Mouse (Mus musculus): Measurements from ENCODE around the gene Hecw2. TPM values are rescaled to one million over a fixed set of nuclear protein-coding genes. Genes with fewer than 3 reads are reported as not detected.

The Hecw2 gene
- polyA plus RNA-seq (2014; fragmentation: Nextera tagmentation; extraction: Ambion mirVana), result 2.5 and 3.0 TPM in 2 replicates

DNA sequence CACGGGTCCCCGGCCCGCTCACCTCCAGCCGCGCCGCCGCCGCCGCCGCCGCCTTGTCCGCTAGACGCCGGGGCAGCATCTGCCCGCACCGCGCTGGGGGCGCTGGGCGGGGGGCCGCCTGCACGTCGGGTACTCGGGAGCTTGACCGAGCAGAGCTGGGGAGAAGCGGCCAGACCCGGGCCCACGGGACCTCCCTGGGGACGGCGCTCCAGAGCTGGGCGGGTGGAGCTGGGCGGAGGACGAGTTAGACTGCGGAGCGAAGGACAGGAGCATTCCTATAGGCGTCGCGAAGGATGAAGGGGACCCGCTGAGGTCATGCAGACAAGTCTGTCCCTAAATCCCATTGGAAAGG, at the start of gene Hecw2:
TSS of gene Hecw2 (minus strand) at position 215 of the 352 bp plus-strand sequence.
- H3K9ac ChIP-seq (ENCODE audit: low read length), result peak within 1 kb of the TSS; percentile 82
- DNase-seq (ENCODE audit: low spot score, missing footprints) (peak; percentile 94), ATAC-seq (ENCODE audit: low FRiP score) (peak; percentile 84)
- H3K27me3 ChIP-seq (ENCODE audit: control insufficient read depth, insufficient read depth, low read length), result peaks cover 5% of the 10 kb centered on the region; the same call in 1 of the 2 replicates
- under 1% methylated on average over 38 of the region's 38 CpGs for WGBS
- H3K4me1 ChIP-seq (ENCODE audit: control insufficient read depth, insufficient read depth, low read length), result 0 out of 2 replicates have a peak, but pooled peaks cover 2% of the 10 kb centered on the region
- H3K9me3 ChIP-seq (ENCODE audit: control insufficient read depth, low read length), result no peaks in the 10 kb centered on the region
- H3K36me3 ChIP-seq (ENCODE audit: control insufficient read depth, insufficient read depth, low read length), result no peaks in the 10 kb centered on the region
- H3K4me2 ChIP-seq, result peak within 1 kb of the TSS; percentile 81
- H3K4me3 ChIP-seq (ENCODE audit: low read depth, low read length), result peak within 1 kb of the TSS; percentile 78
- H3K27ac ChIP-seq (ENCODE audit: low read depth, low read length), result peak within 1 kb of the TSS; percentile 56

- DNase-seq (ENCODE audit: low spot score, missing footprints), result no peak
- no peak overlapping the region for H3K4me3 ChIP-seq (ENCODE audit: low read depth, low read length)
- H3K9ac ChIP-seq (ENCODE audit: low read length), result no peak overlapping the region
- no peaks in the 10 kb centered on the region for H3K36me3 ChIP-seq (ENCODE audit: control insufficient read depth, insufficient read depth, low read length)
- WGBS, result 94% methylated on average over 4 of the region's 4 CpGs
- ATAC-seq (ENCODE audit: low FRiP score), result no peak
- H3K4me2 ChIP-seq, result no peak overlapping the region
- H3K27me3 ChIP-seq (ENCODE audit: control insufficient read depth, insufficient read depth, low read length), result no peaks in the 10 kb centered on the region
- H3K27ac ChIP-seq (ENCODE audit: low read depth, low read length), result no peak overlapping the region
- H3K4me1 ChIP-seq (ENCODE audit: control insufficient read depth, insufficient read depth, low read length), result no peaks in the 10 kb centered on the region
- no peaks in the 10 kb centered on the region for H3K9me3 ChIP-seq (ENCODE audit: control insufficient read depth, low read length)
Observed at GRCm38 (mm10) chr1:54242722-54243121, 47.8 kb upstream of the Hecw2 start.

DNA sequence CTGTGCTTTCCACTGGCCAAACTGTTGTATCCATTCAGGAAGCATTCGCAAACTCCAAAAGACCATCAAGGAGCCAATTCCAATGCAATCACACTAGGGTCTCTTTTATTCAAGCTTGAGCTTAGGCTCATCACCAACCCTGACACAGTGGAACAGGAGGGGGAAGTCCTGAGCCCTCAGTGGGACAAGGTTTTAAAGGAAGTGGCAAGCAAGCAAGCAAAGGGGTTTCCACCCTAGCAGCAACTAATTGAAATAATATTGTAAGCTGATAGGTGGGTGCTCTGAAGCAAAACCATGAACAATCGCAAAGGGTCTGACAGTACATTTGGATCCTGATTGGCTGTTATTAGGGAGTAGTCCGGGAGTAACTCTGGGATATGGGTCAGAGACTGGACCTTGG, 25.3 kb upstream of the Hecw2 start:
- H3K9me3 ChIP-seq (ENCODE audit: control insufficient read depth, low read length), result no peaks in the 10 kb centered on the region
- no peak overlapping the region for H3K9ac ChIP-seq (ENCODE audit: low read length)
- no peak for DNase-seq (ENCODE audit: low spot score, missing footprints)
- H3K27me3 ChIP-seq (ENCODE audit: control insufficient read depth, insufficient read depth, low read length), result no peaks in the 10 kb centered on the region
- WGBS, result 98% methylated on average over 3 of the region's 3 CpGs
- no peak for ATAC-seq (ENCODE audit: low FRiP score)
- no peak overlapping the region for H3K27ac ChIP-seq (ENCODE audit: low read depth, low read length)
- no peak overlapping the region for H3K4me2 ChIP-seq
- H3K4me3 ChIP-seq (ENCODE audit: low read depth, low read length), result no peak overlapping the region
- H3K36me3 ChIP-seq (ENCODE audit: control insufficient read depth, insufficient read depth, low read length), result no peaks in the 10 kb centered on the region
- no peaks in the 10 kb centered on the region for H3K4me1 ChIP-seq (ENCODE audit: control insufficient read depth, insufficient read depth, low read length)

- ATAC-seq (ENCODE audit: low FRiP score) (peak; percentile 90), DNase-seq (ENCODE audit: low spot score, missing footprints) (peak; percentile 96)
- Histone ChIP-seq H3K27ac (ENCODE audit: low read depth, low read length) (peak overlapping the region; percentile 56), H3K36me3 (ENCODE audit: control insufficient read depth, insufficient read depth, low read length) (no peaks in the 10 kb centered on the region), H3K4me1 (ENCODE audit: control insufficient read depth, insufficient read depth, low read length) (0 out of 2 replicates have a peak, but pooled peaks cover 2% of the 10 kb centered on the region), H3K9ac (ENCODE audit: low read length) (peak overlapping the region; percentile 82), H3K4me3 (ENCODE audit: low read depth, low read length) (peak overlapping the region; percentile 78), H3K9me3 (ENCODE audit: control insufficient read depth, low read length) (no peaks in the 10 kb centered on the region), H3K4me2 (peak overlapping the region; percentile 81), H3K27me3 (ENCODE audit: control insufficient read depth, insufficient read depth, low read length) (peaks cover 5% of the 10 kb centered on the region; the same call in 1 of the 2 replicates)
- under 1% methylated on average over 88 of the region's 104 CpGs for WGBS
Observed at GRCm38 (mm10) chr1:54194183-54194953, 600 bp downstream of the Hecw2 start.

- no peak overlapping the region for H3K9ac ChIP-seq (ENCODE audit: low read length)
- H3K4me3 ChIP-seq (ENCODE audit: low read depth, low read length), result no peak overlapping the region
- no peak overlapping the region; the same call in 1 of the 2 replicates for H3K4me2 ChIP-seq
- ATAC-seq (ENCODE audit: low FRiP score) (peak; percentile 49), DNase-seq (ENCODE audit: low spot score, missing footprints) (peak; percentile 88)
- 30% methylated on average over 7 of the region's 7 CpGs for WGBS
- no peak overlapping the region for H3K27ac ChIP-seq (ENCODE audit: low read depth, low read length)
- H3K9me3 ChIP-seq (ENCODE audit: control insufficient read depth, low read length), result no peaks in the 10 kb centered on the region
- H3K36me3 ChIP-seq (ENCODE audit: control insufficient read depth, insufficient read depth, low read length), result no peaks in the 10 kb centered on the region
- 0 out of 2 replicates have a peak, but pooled peaks cover 2% of the 10 kb centered on the region for H3K4me1 ChIP-seq (ENCODE audit: control insufficient read depth, insufficient read depth, low read length)
- H3K27me3 ChIP-seq (ENCODE audit: control insufficient read depth, insufficient read depth, low read length), result peaks cover 5% of the 10 kb centered on the region; the same call in 1 of the 2 replicates
Observed at GRCm38 (mm10) chr1:54193191-54193770, 1.7 kb downstream of the Hecw2 start.

GRCm38 (mm10) chr1:54187579-54187978, 7.4 kb downstream of the Hecw2 start:
- no peaks in the 10 kb centered on the region for H3K36me3 ChIP-seq (ENCODE audit: control insufficient read depth, insufficient read depth, low read length)
- no peak for ATAC-seq (ENCODE audit: low FRiP score)
- WGBS, result 85% methylated on average over 4 of the region's 4 CpGs
- no peak overlapping the region for H3K9ac ChIP-seq (ENCODE audit: low read length)
- H3K4me3 ChIP-seq (ENCODE audit: low read depth, low read length), result no peak overlapping the region
- no peak overlapping the region for H3K27ac ChIP-seq (ENCODE audit: low read depth, low read length)
- no peak for DNase-seq (ENCODE audit: low spot score, missing footprints)
- H3K4me2 ChIP-seq, result no peak overlapping the region
- no peaks in the 10 kb centered on the region for H3K27me3 ChIP-seq (ENCODE audit: control insufficient read depth, insufficient read depth, low read length)
- H3K9me3 ChIP-seq (ENCODE audit: control insufficient read depth, low read length), result no peaks in the 10 kb centered on the region
- H3K4me1 ChIP-seq (ENCODE audit: control insufficient read depth, insufficient read depth, low read length), result no peaks in the 10 kb centered on the region

GRCm38 (mm10) chr1:54186347-54186746, 8.6 kb downstream of the Hecw2 start:
- DNase-seq (ENCODE audit: low spot score, missing footprints) (no peak), ATAC-seq (ENCODE audit: low FRiP score) (no peak)
- Histone ChIP-seq H3K27ac (ENCODE audit: low read depth, low read length) (no peak overlapping the region), H3K4me1 (ENCODE audit: control insufficient read depth, insufficient read depth, low read length) (no peaks in the 10 kb centered on the region), H3K27me3 (ENCODE audit: control insufficient read depth, insufficient read depth, low read length) (no peaks in the 10 kb centered on the region), H3K9me3 (ENCODE audit: control insufficient read depth, low read length) (no peaks in the 10 kb centered on the region), H3K4me2 (no peak overlapping the region), H3K4me3 (ENCODE audit: low read depth, low read length) (no peak overlapping the region), H3K9ac (ENCODE audit: low read length) (no peak overlapping the region), H3K36me3 (ENCODE audit: control insufficient read depth, insufficient read depth, low read length) (no peaks in the 10 kb centered on the region)
- 67% methylated on average over 3 of the region's 3 CpGs for WGBS

DNA sequence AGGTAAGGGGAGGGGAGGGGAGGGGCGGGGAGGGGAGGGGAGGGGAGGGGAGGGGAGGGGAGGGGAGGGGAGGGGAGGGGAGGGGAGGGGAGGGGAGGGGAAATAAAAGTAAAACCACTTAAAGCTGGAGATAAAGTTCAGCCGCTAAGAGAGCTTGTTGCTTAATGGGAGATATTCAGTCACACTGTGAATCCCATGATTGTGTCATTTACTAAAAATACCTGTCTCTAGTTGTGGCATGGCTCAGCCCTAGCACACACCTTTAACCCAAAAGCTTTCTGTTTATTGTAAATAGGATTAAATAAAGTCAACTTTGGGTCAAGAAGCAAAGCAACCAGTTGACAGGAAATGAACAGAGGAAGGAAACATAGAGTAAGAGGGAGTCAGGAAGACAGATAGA, 14.3 kb downstream of the Hecw2 start:
- Histone ChIP-seq H3K9ac (ENCODE audit: low read length) (no peak overlapping the region), H3K27me3 (ENCODE audit: control insufficient read depth, insufficient read depth, low read length) (no peaks in the 10 kb centered on the region), H3K4me3 (ENCODE audit: low read depth, low read length) (no peak overlapping the region), H3K9me3 (ENCODE audit: control insufficient read depth, low read length) (no peaks in the 10 kb centered on the region), H3K27ac (ENCODE audit: low read depth, low read length) (no peak overlapping the region), H3K4me2 (no peak overlapping the region), H3K4me1 (ENCODE audit: control insufficient read depth, insufficient read depth, low read length) (no peaks in the 10 kb centered on the region), H3K36me3 (ENCODE audit: control insufficient read depth, insufficient read depth, low read length) (no peaks in the 10 kb centered on the region)
- whole genome bisulfite sequencing, result 78% methylated on average over 1 of the region's 2 CpGs
- DNase-seq (ENCODE audit: low spot score, missing footprints), result no peak
- ATAC-seq (ENCODE audit: low FRiP score), result no peak

DNA sequence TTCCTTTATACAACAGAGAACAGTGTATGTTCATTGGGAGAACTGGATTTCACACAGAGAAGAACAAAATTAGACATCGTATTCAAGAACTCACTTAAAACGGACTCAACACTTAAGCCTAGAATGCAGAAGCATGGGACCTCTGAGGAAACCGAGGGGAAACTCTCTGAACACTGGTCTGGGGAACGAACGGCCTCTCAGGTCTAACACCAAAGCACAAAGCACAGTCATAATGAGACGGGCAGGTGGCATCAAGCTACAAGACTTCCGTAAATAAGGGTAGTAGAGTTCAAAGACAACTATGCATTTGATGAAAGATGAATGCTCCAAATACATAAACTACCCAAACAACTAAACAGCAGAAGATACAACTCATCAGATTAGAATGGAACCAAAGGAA, 15.8 kb downstream of the Hecw2 start:
- 86% methylated on average over 7 of the region's 7 CpGs for WGBS
- Histone ChIP-seq H3K4me2 (no peak overlapping the region), H3K4me3 (ENCODE audit: low read depth, low read length) (no peak overlapping the region), H3K9ac (ENCODE audit: low read length) (no peak overlapping the region), H3K9me3 (ENCODE audit: control insufficient read depth, low read length) (no peaks in the 10 kb centered on the region), H3K27ac (ENCODE audit: low read depth, low read length) (no peak overlapping the region), H3K36me3 (ENCODE audit: control insufficient read depth, insufficient read depth, low read length) (no peaks in the 10 kb centered on the region), H3K27me3 (ENCODE audit: control insufficient read depth, insufficient read depth, low read length) (no peaks in the 10 kb centered on the region), H3K4me1 (ENCODE audit: control insufficient read depth, insufficient read depth, low read length) (no peaks in the 10 kb centered on the region)
- DNase-seq (ENCODE audit: low spot score, missing footprints) (no peak), ATAC-seq (ENCODE audit: low FRiP score) (no peak)
